Mouse (Mus musculus): ENCODE data around the gene Grik3.

Grik3 gene

GRCm38 (mm10) chr4:125640921-125641663, 150.6 kb downstream of the Grik3 start:
- DNase-seq (ENCODE audit: low read depth), result no peak

GRCm38 (mm10) chr4:125644581-125645568, 154.4 kb downstream of the Grik3 start:
- no peak for DNase-seq (ENCODE audit: low read depth)

- peak; percentile 8 for DNase-seq (ENCODE audit: low read depth)
Measured at GRCm38 (mm10) chr4:125651676-125652246, 161.3 kb downstream of the Grik3 start.

GRCm38 (mm10) chr4:125656031-125656430, 165.5 kb downstream of the Grik3 start:
- DNase-seq (ENCODE audit: low read depth), result no peak

GRCm38 (mm10) chr4:125658376-125658775, 167.9 kb downstream of the Grik3 start:
- no peak for DNase-seq (ENCODE audit: low read depth)

GRCm38 (mm10) chr4:125661982-125662381, 171.5 kb downstream of the Grik3 start:
- no peak for DNase-seq (ENCODE audit: low read depth)

GRCm38 (mm10) chr4:125663262-125663661, 172.8 kb downstream of the Grik3 start:
- DNase-seq (ENCODE audit: low read depth), result no peak

- DNase-seq (ENCODE audit: low read depth), result peak; percentile 9
Measured at GRCm38 (mm10) chr4:125665955-125666354, 175.5 kb downstream of the Grik3 start.

- DNase-seq (ENCODE audit: low read depth), result no peak
Measured at GRCm38 (mm10) chr4:125682007-125682406, 191.5 kb downstream of the Grik3 start.

- no peak for DNase-seq (ENCODE audit: low read depth)
Measured at GRCm38 (mm10) chr4:125687078-125687477, 196.6 kb downstream of the Grik3 start.

- no peak for DNase-seq (ENCODE audit: low read depth)
Measured at GRCm38 (mm10) chr4:125695431-125695830, 204.9 kb downstream of the Grik3 start.

- no peak for DNase-seq (ENCODE audit: low read depth)
Measured at GRCm38 (mm10) chr4:125696182-125696939, 205.9 kb downstream of the Grik3 start.

- DNase-seq (ENCODE audit: low read depth), result no peak
Measured at GRCm38 (mm10) chr4:125697626-125698025, 207.1 kb downstream of the Grik3 start.

GRCm38 (mm10) chr4:125699056-125699455, 208.6 kb downstream of the Grik3 start:
- no peak for DNase-seq (ENCODE audit: low read depth)

- no peak for DNase-seq (ENCODE audit: low read depth)
Measured at GRCm38 (mm10) chr4:125700331-125700730, 209.8 kb downstream of the Grik3 start.

GRCm38 (mm10) chr4:125702607-125703309, 212.3 kb downstream of the Grik3 start:
- no peak for DNase-seq (ENCODE audit: low read depth)

GRCm38 (mm10) chr4:125703310-125703690, 212.8 kb downstream of the Grik3 start:
- peak; percentile 13 for DNase-seq (ENCODE audit: low read depth)

GRCm38 (mm10) chr4:125705746-125706145, 215.2 kb downstream of the Grik3 start:
- DNase-seq (ENCODE audit: low read depth), result no peak

- DNase-seq (ENCODE audit: low read depth), result no peak
Measured at GRCm38 (mm10) chr4:125709716-125710115, 219.2 kb downstream of the Grik3 start.

- no peak for DNase-seq (ENCODE audit: low read depth)
Measured at GRCm38 (mm10) chr4:125717881-125718280, 227.4 kb downstream of the Grik3 start.
